Mouse (Mus musculus) limb, embryonic 11.5 days (tissue): ENCODE results near the gene Kdsr. TPM values are rescaled to one million over a fixed set of nuclear protein-coding genes. Genes with fewer than 3 reads are reported as not detected.

Experiments
- ATAC-seq: fragments of 200-750 bp; cut with Nextera tagmentation; 2 replicates; pipeline ENCODE4 v1.8.0; 2017; ENCODE audit warnings: low read depth; ENCODE audit not compliant: insufficient number of reproducible peaks, low FRiP score, low TSS enrichment
- DNase-seq: peaks from one replicate; pipeline ENCODE4 v3.0.0-alpha.2; 2015; ENCODE audit warnings: low spot score
- H3K27ac ChIP-seq: fragments of 300-500 bp; sonication (generic); replicated peaks from 2 replicates; pipeline ENCODE4 v1.5.1; 2014; ENCODE audit warnings: low read depth, mild to moderate bottlenecking, low read length
- H3K27me3 ChIP-seq: fragments of 300-500 bp; sonication (generic); 2 replicates; pipeline ENCODE4 v1.6.1; 2014; ENCODE audit warnings: mild to moderate bottlenecking, low read length, mixed read lengths; ENCODE audit not compliant: control insufficient read depth, insufficient read depth
- H3K36me3 ChIP-seq: fragments of 300-500 bp; sonication (generic); 2 replicates; pipeline ENCODE4 v1.6.1; 2014; ENCODE audit warnings: mild to moderate bottlenecking, low read length, moderate library complexity, mixed read lengths; ENCODE audit not compliant: control insufficient read depth, insufficient read depth
- H3K4me1 ChIP-seq: fragments of 300-500 bp; sonication (generic); 2 replicates; pipeline ENCODE4 v1.6.1; 2014; ENCODE audit warnings: low read length, mixed read lengths; ENCODE audit not compliant: control insufficient read depth, insufficient read depth
- H3K4me2 ChIP-seq: fragments of 300-500 bp; sonication (generic); 2 replicates; pipeline ENCODE4 v1.6.1; 2014; ENCODE audit warnings: low read depth, mild to moderate bottlenecking, moderate library complexity; ENCODE audit not compliant: severe bottlenecking
- H3K4me3 ChIP-seq: fragments of 300-500 bp; sonication (generic); 2 replicates; pipeline ENCODE4 v1.5.1; 2014; ENCODE audit warnings: low read depth, low read length
- H3K9ac ChIP-seq: fragments of 300-500 bp; sonication (generic); 2 replicates; pipeline ENCODE4 v1.6.1; 2014; ENCODE audit warnings: mild to moderate bottlenecking, low read length
- H3K9me3 ChIP-seq: fragments of 300-500 bp; sonication (generic); 2 replicates; pipeline ENCODE4 v1.6.1; 2016; ENCODE audit warnings: low read length; ENCODE audit not compliant: control insufficient read depth
- WGBS: fragments of 180-500 bp; shearing (Covaris S2); extraction: QIAGEN DNeasy Blood & Tissue Kit; methylation state at CpG from one replicate; pipeline ENCODE4 v1.1.7; 2014; 5-methylcytosine and 5-hydroxymethylcytosine counted together
- polyA plus RNA-seq: library from polyadenylated mRNA; unstranded; fragments of >200 nt; fragmentation: Nextera tagmentation; extraction: Ambion mirVana; gene quantifications from 2 replicates; pipeline ENCODE4 v1.2.1, GENCODE M21; 2014

Kdsr gene
- polyA plus RNA-seq, 1 experiment from 2014 or later: 11.2 TPM

DNA sequence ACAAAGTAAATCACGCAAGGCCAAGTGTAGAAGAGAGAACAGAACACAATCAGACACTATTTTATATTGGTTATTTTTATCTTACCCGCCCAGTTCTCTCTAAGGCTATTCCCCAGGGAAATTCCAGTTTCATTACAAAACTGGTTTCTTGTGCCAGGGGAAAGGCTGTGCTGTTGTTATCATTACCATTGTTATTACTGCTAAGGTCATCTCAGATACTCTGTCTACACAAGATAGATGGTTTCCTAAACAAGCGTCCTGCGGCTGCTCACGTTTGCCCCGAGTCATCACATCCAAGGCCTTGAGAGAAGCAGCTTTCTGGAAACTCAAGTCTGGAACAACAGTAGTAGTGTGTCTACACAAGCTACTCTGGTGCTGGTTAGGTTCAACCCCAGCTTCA, 65.2 kb downstream of the Kdsr start:
- ATAC-seq: no peak
- H3K9ac ChIP-seq: no peak overlapping the region
- WGBS: 88% methylated on average over 6 of the region's 6 CpGs

GRCm38 (mm10) chr1:106692599-106692998, 66.9 kb downstream of the Kdsr start:
- Histone ChIP-seq H3K4me3 (no peak overlapping the region), H3K9me3 (no peaks in the 10 kb centered on the region), H3K36me3 (no peaks in the 10 kb centered on the region; the same call in 1 of the 2 replicates), H3K4me1 (no peaks in the 10 kb centered on the region), H3K9ac (no peak overlapping the region), H3K27me3 (no peaks in the 10 kb centered on the region), H3K4me2 (no peak overlapping the region), H3K27ac (no peak overlapping the region)
- DNase-seq (no peak), ATAC-seq (no peak)

More for the DNA sequence above, 65.2 kb downstream of the Kdsr start:
- Histone ChIP-seq H3K27me3 (no peaks in the 10 kb centered on the region), H3K4me1 (no peaks in the 10 kb centered on the region), H3K27ac (no peak overlapping the region), H3K4me2 (no peak overlapping the region), H3K9me3 (no peaks in the 10 kb centered on the region), H3K4me3 (no peak overlapping the region), H3K36me3 (no peaks in the 10 kb centered on the region; the same call in 1 of the 2 replicates)
- DNase-seq: no peak

DNA sequence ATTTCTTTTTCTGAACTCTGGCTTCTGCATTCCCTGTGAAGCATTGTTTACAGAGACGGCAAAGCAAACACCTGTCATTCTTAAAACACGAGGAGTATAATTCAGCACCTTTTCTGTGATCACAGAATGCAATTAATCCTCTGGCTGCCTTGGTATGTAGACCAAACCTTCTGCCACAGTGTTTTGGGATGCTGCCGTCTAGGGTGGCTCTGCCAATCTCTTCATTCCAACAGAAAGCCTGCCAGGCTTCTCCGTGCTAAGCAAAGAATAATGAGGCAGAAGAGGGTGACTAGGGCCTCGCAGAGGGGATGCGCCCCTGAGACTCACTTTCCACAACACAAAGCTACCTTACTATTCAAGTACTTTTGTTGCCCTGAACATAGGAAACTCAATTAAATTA, 68.6 kb downstream of the Kdsr start:
- WGBS: 78% methylated on average over 6 of the region's 6 CpGs
- Histone ChIP-seq H3K36me3 (no peaks in the 10 kb centered on the region; the same call in 1 of the 2 replicates), H3K4me1 (no peaks in the 10 kb centered on the region), H3K4me2 (no peak overlapping the region), H3K27me3 (no peaks in the 10 kb centered on the region), H3K9ac (no peak overlapping the region), H3K9me3 (no peaks in the 10 kb centered on the region), H3K4me3 (no peak overlapping the region), H3K27ac (no peak overlapping the region)
- no peak for DNase-seq
- ATAC-seq: no peak

DNA sequence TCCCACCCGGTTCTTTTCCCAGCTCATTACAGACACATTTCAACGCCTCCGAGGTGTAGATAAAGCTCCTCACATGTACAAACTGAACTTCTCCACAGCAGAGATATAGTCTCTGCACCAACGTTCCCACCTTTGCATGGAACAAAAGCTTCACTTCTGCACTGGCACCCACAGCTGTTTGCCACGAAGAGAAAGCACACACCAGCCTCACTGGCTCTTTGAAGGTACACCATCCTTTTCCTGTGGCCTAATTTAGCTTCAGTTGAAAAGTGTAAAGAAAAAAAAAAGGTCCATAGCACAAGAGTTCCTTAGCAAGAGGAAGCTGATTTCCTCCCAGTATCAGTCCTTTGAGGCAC, 71.4 kb downstream of the Kdsr start:
- H3K27ac ChIP-seq: no peak overlapping the region
- H3K27me3 ChIP-seq: no peaks in the 10 kb centered on the region
- H3K4me1 ChIP-seq: no peaks in the 10 kb centered on the region
- H3K9me3 ChIP-seq: no peaks in the 10 kb centered on the region
- 88% methylated on average over 5 of the region's 5 CpGs for WGBS
- ATAC-seq: no peak
- no peak overlapping the region for H3K4me3 ChIP-seq
- no peak overlapping the region for H3K9ac ChIP-seq
- H3K36me3 ChIP-seq: no peaks in the 10 kb centered on the region
- DNase-seq: no peak
- H3K4me2 ChIP-seq: no peak overlapping the region

- no peaks in the 10 kb centered on the region for H3K4me1 ChIP-seq
- ATAC-seq: no peak
- H3K4me2 ChIP-seq: no peak overlapping the region
Measured at GRCm38 (mm10) chr1:106687435-106688160, 71.9 kb downstream of the Kdsr start.

DNA sequence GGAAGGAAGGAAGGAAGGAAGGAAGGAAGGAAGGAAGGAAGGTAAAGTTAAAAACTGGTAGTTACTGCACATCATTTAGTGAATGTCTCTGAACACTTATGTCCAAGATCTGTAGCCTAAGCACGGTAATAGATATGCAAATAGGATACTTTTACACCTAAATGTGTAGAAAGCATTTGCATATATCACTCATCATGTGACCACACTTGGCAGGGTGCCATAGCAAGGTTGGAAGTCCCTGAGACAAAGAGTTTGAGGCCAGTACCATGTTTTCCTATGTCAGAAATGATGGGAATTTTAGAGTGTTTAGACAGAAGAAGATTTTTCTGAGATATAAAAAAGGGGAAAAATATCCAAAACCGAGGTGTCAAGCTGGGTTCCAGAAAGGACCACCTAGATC, 73.8 kb downstream of the Kdsr start:
- DNase-seq (no peak), ATAC-seq (no peak)
- Histone ChIP-seq H3K9me3 (no peaks in the 10 kb centered on the region), H3K4me1 (no peaks in the 10 kb centered on the region), H3K27me3 (no peaks in the 10 kb centered on the region), H3K4me3 (no peak overlapping the region), H3K36me3 (no peaks in the 10 kb centered on the region), H3K27ac (no peak overlapping the region), H3K4me2 (no peak overlapping the region), H3K9ac (no peak overlapping the region)
- WGBS: 80% methylated on average over 2 of the region's 2 CpGs

More at GRCm38 (mm10) chr1:106687435-106688160, 71.9 kb downstream of the Kdsr start:
- no peak overlapping the region for H3K4me3 ChIP-seq
- no peak overlapping the region for H3K9ac ChIP-seq
- no peak overlapping the region for H3K27ac ChIP-seq
- 92% methylated on average over 18 of the region's 18 CpGs for WGBS
- H3K27me3 ChIP-seq: no peaks in the 10 kb centered on the region
- H3K9me3 ChIP-seq: no peaks in the 10 kb centered on the region
- no peaks in the 10 kb centered on the region for H3K36me3 ChIP-seq
- DNase-seq: no peak

GRCm38 (mm10) chr1:106684546-106684945, 75.0 kb downstream of the Kdsr start:
- Histone ChIP-seq H3K4me1 (no peaks in the 10 kb centered on the region), H3K27ac (no peak overlapping the region), H3K9me3 (no peaks in the 10 kb centered on the region), H3K27me3 (no peaks in the 10 kb centered on the region), H3K4me3 (no peak overlapping the region), H3K36me3 (no peaks in the 10 kb centered on the region), H3K4me2 (no peak overlapping the region), H3K9ac (no peak overlapping the region)
- 76% methylated on average over 3 of the region's 3 CpGs for WGBS
- DNase-seq: no peak
- ATAC-seq: no peak

DNA sequence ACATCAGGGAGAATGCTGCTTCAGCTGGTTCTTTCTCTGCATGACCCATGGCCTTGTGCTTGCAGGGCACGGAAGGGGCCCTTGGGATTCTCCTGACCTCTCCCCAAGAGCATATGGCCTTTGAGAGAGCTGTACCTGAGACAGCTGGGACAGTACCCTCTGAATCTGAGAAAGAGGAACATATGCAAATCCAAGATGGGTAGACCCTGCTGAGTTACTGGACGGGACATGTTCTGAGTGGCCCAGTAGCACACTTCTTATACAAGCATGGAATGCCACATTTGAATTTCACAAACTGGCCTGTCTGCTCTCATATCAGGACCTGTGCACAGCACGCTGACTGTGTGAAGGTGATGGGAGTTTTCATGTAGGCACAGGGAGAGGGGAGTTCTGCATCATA, 76.7 kb downstream of the Kdsr start:
- no peak overlapping the region for H3K4me2 ChIP-seq
- no peaks in the 10 kb centered on the region for H3K4me1 ChIP-seq
- no peaks in the 10 kb centered on the region for H3K36me3 ChIP-seq
- H3K9me3 ChIP-seq: no peaks in the 10 kb centered on the region
- H3K4me3 ChIP-seq: no peak overlapping the region
- no peak overlapping the region for H3K27ac ChIP-seq
- DNase-seq: no peak
- no peaks in the 10 kb centered on the region for H3K27me3 ChIP-seq
- H3K9ac ChIP-seq: no peak overlapping the region
- no peak for ATAC-seq
- WGBS: 88% methylated on average over 3 of the region's 3 CpGs
